Mouse (Mus musculus): ENCODE measurements around the gene Catsperz. TPM values are rescaled to one million over a fixed set of nuclear protein-coding genes. Genes with fewer than 3 reads are reported as not detected.
"Not testable (repeated sequence)": the region's sequence is repeated elsewhere in the genome, so short reads cannot be mapped to it uniquely, and the experiment has no call there.

Catsperz gene
- polyA plus RNA-seq, 1 experiment: 0.28 TPM

- no peaks in the 10 kb centered on the region for H3K27me3 ChIP-seq (ENCODE audit: control insufficient read depth, insufficient read depth, insufficient read length)
- no peak for TF ChIP-seq E2F4 (IDR thresholded peaks at IDR 0.05; ENCODE audit: insufficient read depth)
- no peak for TF ChIP-seq TCF12 (IDR thresholded peaks at IDR 0.05; ENCODE audit: insufficient read depth, poor library complexity, severe bottlenecking)
- no peak overlapping the region for H3K4me3 ChIP-seq
- H3ac ChIP-seq (ENCODE audit: control insufficient read depth, insufficient read length): no peak overlapping the region
- H3K79me2 ChIP-seq (ENCODE audit: control insufficient read depth, insufficient read depth): peaks cover 25% of the 10 kb centered on the region
- no peak overlapping the region for H3K4me2 ChIP-seq (ENCODE audit: low read depth)
- no peaks in the 10 kb centered on the region for H3K36me3 ChIP-seq (ENCODE audit: control insufficient read depth, insufficient read depth)
Observed at GRCm38 (mm10) chr19:6906199-6906598, 19.0 kb downstream of the Catsperz start.

DNA sequence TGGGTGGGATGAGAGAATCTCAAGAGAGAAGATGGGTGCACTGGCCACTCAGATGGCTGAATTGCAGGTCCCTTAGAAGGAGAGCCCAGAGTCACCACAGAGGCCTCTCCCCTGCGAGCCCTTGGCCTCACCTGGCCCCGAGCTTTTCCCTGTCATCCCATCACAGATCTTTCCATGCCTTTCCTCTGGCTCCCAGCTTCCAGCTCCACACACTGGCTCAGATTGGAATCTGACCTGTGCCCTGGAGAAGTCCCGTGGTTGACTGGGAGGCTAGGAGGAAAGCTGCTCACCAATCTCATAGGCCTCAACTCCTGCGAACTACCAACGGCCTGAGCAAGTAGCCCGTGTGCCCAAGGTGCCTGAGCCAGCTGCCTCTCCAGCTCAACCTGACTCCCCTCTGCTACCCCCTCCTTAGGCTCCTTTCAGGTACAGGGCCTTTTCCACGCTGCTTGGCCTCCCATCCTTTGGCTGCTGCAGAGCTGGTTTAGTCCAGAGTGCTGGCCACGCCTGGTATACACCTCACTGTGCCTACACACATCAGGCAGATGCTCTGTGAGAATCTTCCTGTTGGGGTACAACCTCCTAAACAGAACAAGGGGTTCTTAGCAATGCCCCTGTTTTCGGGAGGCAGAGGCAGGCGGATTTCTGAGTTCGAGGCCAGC lies 19.6 kb downstream of the Catsperz start:
- Histone ChIP-seq H3K4me3 (no peak overlapping the region), H3ac (ENCODE audit: control insufficient read depth, insufficient read length) (no peak overlapping the region), H3K27me3 (ENCODE audit: control insufficient read depth, insufficient read depth, insufficient read length) (no peaks in the 10 kb centered on the region), H3K79me2 (ENCODE audit: control insufficient read depth, insufficient read depth) (peaks cover 22% of the 10 kb centered on the region), H3K36me3 (ENCODE audit: control insufficient read depth, insufficient read depth) (no peaks in the 10 kb centered on the region), H3K4me2 (ENCODE audit: low read depth) (no peak overlapping the region)
- TF ChIP-seq CEBPB (IDR thresholded peaks at IDR 0.05; ENCODE audit: insufficient read depth, poor library complexity, severe bottlenecking) (no peak), SRF (IDR thresholded peaks at IDR 0.05; ENCODE audit: control insufficient read depth, insufficient read length, low read depth) (no peak), TCF3 (IDR thresholded peaks at IDR 0.05; ENCODE audit: insufficient read length, low read depth) (no peak), TCF12 (IDR thresholded peaks at IDR 0.05; ENCODE audit: insufficient read depth, poor library complexity, severe bottlenecking) (no peak), POLR2AphosphoS2 (IDR thresholded peaks at IDR 0.05; ENCODE audit: insufficient read length, low read depth) (no peak), POLR2A (IDR thresholded peaks at IDR 0.05; ENCODE audit: insufficient read length, low read depth) (no peak), E2F4 (IDR thresholded peaks at IDR 0.05; ENCODE audit: insufficient read depth) (no peak), USF1 (IDR thresholded peaks at IDR 0.05; ENCODE audit: low read depth) (no peak), REST (IDR thresholded peaks at IDR 0.05; ENCODE audit: insufficient read depth, insufficient read length) (no peak), MYOD1 (IDR thresholded peaks at IDR 0.05; ENCODE audit: control insufficient read depth in 1 of 3, insufficient read length in 2 of 3, low read depth in 2 of 3) (no peak)

GRCm38 (mm10) chr19:6904846-6905245 lies 20.3 kb downstream of the Catsperz start:
- Histone ChIP-seq H3K4me3 (no peak overlapping the region), H3ac (ENCODE audit: control insufficient read depth, insufficient read length) (no peak overlapping the region), H3K4me2 (ENCODE audit: low read depth) (no peak overlapping the region), H3K79me2 (ENCODE audit: control insufficient read depth, insufficient read depth) (peaks cover 22% of the 10 kb centered on the region), H3K27me3 (ENCODE audit: control insufficient read depth, insufficient read depth, insufficient read length) (no peaks in the 10 kb centered on the region), H3K36me3 (ENCODE audit: control insufficient read depth, insufficient read depth) (no peaks in the 10 kb centered on the region)
- TF ChIP-seq TCF3 (IDR thresholded peaks at IDR 0.05; ENCODE audit: insufficient read length, low read depth) (no peak), TCF12 (IDR thresholded peaks at IDR 0.05; ENCODE audit: insufficient read depth, poor library complexity, severe bottlenecking) (no peak), POLR2AphosphoS2 (IDR thresholded peaks at IDR 0.05; ENCODE audit: insufficient read length, low read depth) (no peak), REST (IDR thresholded peaks at IDR 0.05; ENCODE audit: insufficient read depth, insufficient read length) (no peak), E2F4 (IDR thresholded peaks at IDR 0.05; ENCODE audit: insufficient read depth) (no peak), CEBPB (IDR thresholded peaks at IDR 0.05; ENCODE audit: insufficient read depth, poor library complexity, severe bottlenecking) (no peak), USF1 (IDR thresholded peaks at IDR 0.05; ENCODE audit: low read depth) (no peak), SRF (IDR thresholded peaks at IDR 0.05; ENCODE audit: control insufficient read depth, insufficient read length, low read depth) (no peak), MYOG (IDR thresholded peaks at IDR 0.05; ENCODE audit: control insufficient read depth in 1 of 3, insufficient read depth in 1 of 3, insufficient read length in 2 of 3, low read depth in 2 of 3) (no peak)

GRCm38 (mm10) chr19:6903031-6903430 lies 22.1 kb downstream of the Catsperz start:
- Histone ChIP-seq H3K36me3 (ENCODE audit: control insufficient read depth, insufficient read depth) (no peaks in the 10 kb centered on the region), H3K79me2 (ENCODE audit: control insufficient read depth, insufficient read depth) (peaks cover 10% of the 10 kb centered on the region), H3K4me3 (no peak overlapping the region), H3ac (ENCODE audit: control insufficient read depth, insufficient read length) (no peak overlapping the region), H3K4me2 (ENCODE audit: low read depth) (no peak overlapping the region), H3K27me3 (ENCODE audit: control insufficient read depth, insufficient read depth, insufficient read length) (no peaks in the 10 kb centered on the region)
- TF ChIP-seq E2F4 (IDR thresholded peaks at IDR 0.05; ENCODE audit: insufficient read depth) (no peak), USF1 (IDR thresholded peaks at IDR 0.05; ENCODE audit: low read depth) (no peak), REST (IDR thresholded peaks at IDR 0.05; ENCODE audit: insufficient read depth, insufficient read length) (no peak), MYOD1 (IDR thresholded peaks at IDR 0.05; ENCODE audit: control insufficient read depth in 1 of 3, insufficient read length in 2 of 3, low read depth in 2 of 3) (no peak), MAX (IDR thresholded peaks at IDR 0.05; ENCODE audit: low read depth) (no peak), SRF (IDR thresholded peaks at IDR 0.05; ENCODE audit: control insufficient read depth, insufficient read length, low read depth) (no peak), TCF3 (IDR thresholded peaks at IDR 0.05; ENCODE audit: insufficient read length, low read depth) (no peak), MYOG (IDR thresholded peaks at IDR 0.05; ENCODE audit: control insufficient read depth in 1 of 3, insufficient read depth in 1 of 3, insufficient read length in 2 of 3, low read depth in 2 of 3) (no peak), TCF12 (IDR thresholded peaks at IDR 0.05; ENCODE audit: insufficient read depth, poor library complexity, severe bottlenecking) (no peak), CEBPB (IDR thresholded peaks at IDR 0.05; ENCODE audit: insufficient read depth, poor library complexity, severe bottlenecking) (no peak)

- Histone ChIP-seq H3K79me2 (ENCODE audit: control insufficient read depth, insufficient read depth) (no peaks in the 10 kb centered on the region), H3K4me2 (ENCODE audit: low read depth) (no peak overlapping the region), H3K36me3 (ENCODE audit: control insufficient read depth, insufficient read depth) (no peaks in the 10 kb centered on the region), H3ac (ENCODE audit: control insufficient read depth, insufficient read length) (no peak overlapping the region), H3K27me3 (ENCODE audit: control insufficient read depth, insufficient read depth, insufficient read length) (no peaks in the 10 kb centered on the region), H3K4me3 (no peak overlapping the region)
- TF ChIP-seq MYOG (IDR thresholded peaks at IDR 0.05; ENCODE audit: control insufficient read depth in 1 of 3, insufficient read depth in 1 of 3, insufficient read length in 2 of 3, low read depth in 2 of 3) (no peak), E2F4 (IDR thresholded peaks at IDR 0.05; ENCODE audit: insufficient read depth) (no peak), REST (IDR thresholded peaks at IDR 0.05; ENCODE audit: insufficient read depth, insufficient read length) (no peak), TCF3 (IDR thresholded peaks at IDR 0.05; ENCODE audit: insufficient read length, low read depth) (no peak)
Observed at GRCm38 (mm10) chr19:6899641-6900040, 25.5 kb downstream of the Catsperz start.

- H3K4me2 ChIP-seq (ENCODE audit: low read depth); H3K36me3 ChIP-seq (ENCODE audit: control insufficient read depth, insufficient read depth); H3ac ChIP-seq (ENCODE audit: control insufficient read depth, insufficient read length); H3K27me3 ChIP-seq (ENCODE audit: control insufficient read depth, insufficient read depth, insufficient read length); H3K79me2 ChIP-seq (ENCODE audit: control insufficient read depth, insufficient read depth); H3K4me3 ChIP-seq: not testable (repeated sequence)
Observed at GRCm38 (mm10) chr19:6895608-6896305, 29.4 kb downstream of the Catsperz start.
